Mouse (Mus musculus) right cerebral cortex, adult 18-20 months (tissue): ENCODE measurements around the gene Trappc3l.

ENCODE experiments used
- DNase-seq: peaks from one replicate; pipeline ENCODE4 v3.0.0; 2022; ENCODE audit warnings: mixed read lengths

The Trappc3l gene

GRCm38 (mm10) chr10:34095964-34096363, 58.6 kb downstream of the Trappc3l start:
- peak; percentile 7 for DNase-seq

GRCm38 (mm10) chr10:34096418-34096883, 59.1 kb downstream of the Trappc3l start, which contains the start of gene Calhm5:
Gene Calhm5 (minus strand): TSS chr10:34096519.
- DNase-seq: peak; percentile 48

- DNase-seq: no peak
Measured at GRCm38 (mm10) chr10:34110863-34111465, 73.6 kb downstream of the Trappc3l start.

GRCm38 (mm10) chr10:34111964-34112738, 74.8 kb downstream of the Trappc3l start:
- DNase-seq: no peak

- no peak for DNase-seq
Measured at GRCm38 (mm10) chr10:34117131-34117530, 79.7 kb downstream of the Trappc3l start.

GRCm38 (mm10) chr10:34117770-34118169, 80.4 kb downstream of the Trappc3l start:
- no peak for DNase-seq

GRCm38 (mm10) chr10:34118421-34118820, 81.0 kb downstream of the Trappc3l start:
- DNase-seq: no peak

GRCm38 (mm10) chr10:34127392-34128378, 90.3 kb downstream of the Trappc3l start, which contains the start of gene Calhm6:
Gene Calhm6 (minus strand): TSS chr10:34127984.
- peak; percentile 42 for DNase-seq

- DNase-seq: no peak
Measured at GRCm38 (mm10) chr10:34128391-34128790, 91.0 kb downstream of the Trappc3l start.

GRCm38 (mm10) chr10:34131356-34131755, 94.0 kb downstream of the Trappc3l start:
- DNase-seq: no peak

GRCm38 (mm10) chr10:34136432-34136831, 99.0 kb downstream of the Trappc3l start:
- no peak for DNase-seq

GRCm38 (mm10) chr10:34138027-34138426, 100.6 kb downstream of the Trappc3l start:
- DNase-seq: no peak

- no peak for DNase-seq
Measured at GRCm38 (mm10) chr10:34139768-34140167, 102.4 kb downstream of the Trappc3l start.

GRCm38 (mm10) chr10:34141693-34142092, 104.3 kb downstream of the Trappc3l start:
- DNase-seq: no peak

GRCm38 (mm10) chr10:34149772-34150171, 112.4 kb downstream of the Trappc3l start:
- no peak for DNase-seq

- no peak for DNase-seq
Measured at GRCm38 (mm10) chr10:34150454-34150853, 113.1 kb downstream of the Trappc3l start.

GRCm38 (mm10) chr10:34151827-34152226, 114.4 kb downstream of the Trappc3l start:
- no peak for DNase-seq

- no peak for DNase-seq
Measured at GRCm38 (mm10) chr10:34155796-34156554, 118.6 kb downstream of the Trappc3l start.
